Mouse (Mus musculus): Measurements from ENCODE around the gene Krtcap2.

- TF ChIP-seq POLR2A (IDR thresholded peaks at IDR 0.05; ENCODE audit: borderline replicate concordance, extremely low read depth, low read depth, low read length) (peak; percentile 42; the same call in 1 of the 2 replicates), CTCF (IDR thresholded peaks at IDR 0.05; ENCODE audit: insufficient read depth, low read length) (no peak)
Observed at GRCm38 (mm10) chr3:89232614-89233013, 13.2 kb upstream of the Krtcap2 start.

All from lung, adult 2 months (tissue).